Mouse (Mus musculus) forebrain, embryonic 14.5 days (tissue): ENCODE results near the gene Stx1a. TPM values are rescaled to one million over a fixed set of nuclear protein-coding genes. Genes with fewer than 3 reads are reported as not detected.

ENCODE experiments used
- ATAC-seq: fragments of 200-750 bp; cut with Nextera tagmentation; 2 replicates; pipeline ENCODE4 v1.8.0; 2017; ENCODE audit warnings: mild to moderate bottlenecking, moderate library complexity
- DNase-seq: peaks from one replicate; pipeline ENCODE4 v3.0.0-alpha.2; 2015; ENCODE audit warnings: low spot score
- H3K27ac ChIP-seq: fragments of 300-500 bp; sonication (generic); 2 replicates; pipeline ENCODE4 v1.5.1; 2014; ENCODE audit warnings: low read depth, mild to moderate bottlenecking, control low read depth, low read length, moderate library complexity
- H3K27me3 ChIP-seq: fragments of 300-500 bp; sonication (generic); replicated peaks from 2 replicates; pipeline ENCODE4 v1.6.1; 2014; ENCODE audit warnings: low read length, control low read depth, mixed read lengths; ENCODE audit not compliant: control insufficient read depth, insufficient read depth
- H3K36me3 ChIP-seq: fragments of 300-500 bp; sonication (generic); 2 replicates; pipeline ENCODE4 v1.6.1; 2014; ENCODE audit warnings: low read length, control low read depth; ENCODE audit not compliant: control insufficient read depth, insufficient read depth
- H3K4me1 ChIP-seq: fragments of 300-500 bp; sonication (generic); 2 replicates; pipeline ENCODE4 v1.6.1; 2014; ENCODE audit warnings: antibody characterized with exemption, low read length, control low read depth; ENCODE audit not compliant: control insufficient read depth, insufficient read depth
- H3K4me2 ChIP-seq: fragments of 300-500 bp; sonication (generic); 2 replicates; pipeline ENCODE4 v1.6.1; 2014; ENCODE audit warnings: mild to moderate bottlenecking, control low read depth, low read length
- H3K4me3 ChIP-seq: fragments of 300-500 bp; sonication (generic); 2 replicates; pipeline ENCODE4 v1.5.1; 2014; ENCODE audit warnings: low read depth, low read length, control low read depth
- H3K9ac ChIP-seq: fragments of 300-500 bp; sonication (generic); 2 replicates; pipeline ENCODE4 v1.6.1; 2014; ENCODE audit warnings: mild to moderate bottlenecking, low read length, control low read depth, moderate library complexity
- H3K9me3 ChIP-seq: fragments of 300-500 bp; sonication (generic); replicated peaks from 2 replicates; pipeline ENCODE4 v1.6.1; 2016; ENCODE audit warnings: low read length, control low read depth, mixed read lengths; ENCODE audit not compliant: control insufficient read depth
- WGBS: fragments of 180-500 bp; shearing (Covaris S2); extraction: QIAGEN DNeasy Blood & Tissue Kit; methylation state at CpG from one replicate; pipeline ENCODE4 v1.1.7; 2014; 5-methylcytosine and 5-hydroxymethylcytosine counted together
- polyA plus RNA-seq: library from polyadenylated mRNA; unstranded; fragments of >200 nt; fragmentation: Nextera tagmentation; extraction: Ambion mirVana; gene quantifications from 2 replicates; pipeline ENCODE4 v1.2.1, GENCODE M21; 2014

Gene Stx1a
- polyA plus RNA-seq, 1 experiment from 2014 or later, result 57.0 TPM

- ATAC-seq, result no peak
- Histone ChIP-seq H3K4me3 (no peak overlapping the region), H3K27me3 (no peaks in the 10 kb centered on the region), H3K27ac (no peak overlapping the region), H3K4me1 (peaks cover under 1% of the 10 kb centered on the region; the same call in 1 of the 2 replicates), H3K4me2 (no peak overlapping the region), H3K9me3 (no peaks in the 10 kb centered on the region), H3K9ac (no peak overlapping the region), H3K36me3 (no peaks in the 10 kb centered on the region)
- 53% methylated on average over 18 of the region's 18 CpGs for WGBS
- DNase-seq, result no peak
Observed at GRCm38 (mm10) chr5:135029007-135029854, 5.9 kb downstream of the Stx1a start.

- Histone ChIP-seq H3K9ac (no peak overlapping the region), H3K27ac (no peak overlapping the region), H3K4me1 (no peaks in the 10 kb centered on the region), H3K4me3 (no peak overlapping the region), H3K4me2 (no peak overlapping the region), H3K9me3 (no peaks in the 10 kb centered on the region; the same call in 1 of the 2 replicates), H3K36me3 (no peaks in the 10 kb centered on the region), H3K27me3 (no peaks in the 10 kb centered on the region)
- ATAC-seq (no peak), DNase-seq (no peak)
- 96% methylated on average over 5 of the region's 5 CpGs for WGBS
Observed at GRCm38 (mm10) chr5:135032581-135032980, 9.3 kb downstream of the Stx1a start.

GRCm38 (mm10) chr5:135034593-135034992, 11.3 kb downstream of the Stx1a start:
- Histone ChIP-seq H3K36me3 (no peaks in the 10 kb centered on the region), H3K4me1 (no peaks in the 10 kb centered on the region), H3K4me3 (no peak overlapping the region), H3K27me3 (no peaks in the 10 kb centered on the region), H3K4me2 (no peak overlapping the region), H3K9me3 (no peaks in the 10 kb centered on the region; the same call in 1 of the 2 replicates), H3K27ac (no peak overlapping the region), H3K9ac (no peak overlapping the region)
- no peak for ATAC-seq
- no peak for DNase-seq
- 98% methylated on average over 2 of the region's 2 CpGs for WGBS

- no peaks in the 10 kb centered on the region for H3K4me1 ChIP-seq
- 69% methylated on average over 18 of the region's 18 CpGs for WGBS
- H3K27ac ChIP-seq, result no peak overlapping the region
- H3K36me3 ChIP-seq, result no peaks in the 10 kb centered on the region
- no peak overlapping the region for H3K4me3 ChIP-seq
- DNase-seq (no peak), ATAC-seq (no peak)
- H3K9ac ChIP-seq, result no peak overlapping the region
- H3K4me2 ChIP-seq, result no peak overlapping the region
- H3K9me3 ChIP-seq, result no peaks in the 10 kb centered on the region; the same call in 1 of the 2 replicates
- no peaks in the 10 kb centered on the region for H3K27me3 ChIP-seq
Observed at GRCm38 (mm10) chr5:135035608-135036359, 12.5 kb downstream of the Stx1a start.

GRCm38 (mm10) chr5:135037946-135038345, 14.7 kb downstream of the Stx1a start:
- no peak for ATAC-seq
- WGBS, result 87% methylated on average over 2 of the region's 3 CpGs

GRCm38 (mm10) chr5:135039541-135039940, 16.3 kb downstream of the Stx1a start:
- Histone ChIP-seq H3K27ac (no peak overlapping the region), H3K27me3 (no peaks in the 10 kb centered on the region), H3K4me1 (no peaks in the 10 kb centered on the region), H3K9ac (no peak overlapping the region), H3K4me2 (no peak overlapping the region), H3K4me3 (no peak overlapping the region), H3K9me3 (no peaks in the 10 kb centered on the region; the same call in 1 of the 2 replicates), H3K36me3 (0 out of 2 replicates have a peak, but pooled peaks cover 4% of the 10 kb centered on the region)
- 84% methylated on average over 9 of the region's 9 CpGs for WGBS
- ATAC-seq, result no peak
- no peak for DNase-seq

More at GRCm38 (mm10) chr5:135037946-135038345, 14.7 kb downstream of the Stx1a start:
- Histone ChIP-seq H3K27me3 (no peaks in the 10 kb centered on the region), H3K4me1 (no peaks in the 10 kb centered on the region), H3K9ac (no peak overlapping the region), H3K36me3 (no peaks in the 10 kb centered on the region), H3K27ac (no peak overlapping the region), H3K4me3 (no peak overlapping the region), H3K4me2 (no peak overlapping the region), H3K9me3 (no peaks in the 10 kb centered on the region; the same call in 1 of the 2 replicates)
- DNase-seq, result no peak

GRCm38 (mm10) chr5:135040059-135040458, 16.8 kb downstream of the Stx1a start:
- H3K4me3 ChIP-seq, result no peak overlapping the region
- no peak overlapping the region for H3K4me2 ChIP-seq
- H3K27ac ChIP-seq, result no peak overlapping the region
- no peak overlapping the region for H3K9ac ChIP-seq
- H3K27me3 ChIP-seq, result no peaks in the 10 kb centered on the region
- no peak for DNase-seq
- 38% methylated on average over 6 of the region's 6 CpGs for WGBS
- no peaks in the 10 kb centered on the region for H3K4me1 ChIP-seq
- no peak for ATAC-seq
- H3K36me3 ChIP-seq, result peaks cover 4% of the 10 kb centered on the region; the same call in 1 of the 2 replicates
- H3K9me3 ChIP-seq, result no peaks in the 10 kb centered on the region

GRCm38 (mm10) chr5:135040777-135041176, 17.5 kb downstream of the Stx1a start:
- peaks cover 9% of the 10 kb centered on the region; the same call in 1 of the 2 replicates for H3K36me3 ChIP-seq
- DNase-seq, result no peak
- WGBS, result 84% methylated on average over 11 of the region's 11 CpGs
- no peaks in the 10 kb centered on the region for H3K4me1 ChIP-seq
- no peak overlapping the region for H3K27ac ChIP-seq
- H3K4me3 ChIP-seq, result no peak overlapping the region
- no peak overlapping the region for H3K4me2 ChIP-seq
- H3K27me3 ChIP-seq, result no peaks in the 10 kb centered on the region
- H3K9ac ChIP-seq, result no peak overlapping the region
- ATAC-seq, result no peak
- H3K9me3 ChIP-seq, result no peaks in the 10 kb centered on the region
